27 mouse cellular contexts compared by ENCODE assay signal in genomic region chr17:43874417-43874816, GRCm38 (mm10).
"Had no signal": no experiment of that assay in that cellular context is flagged by ENCODE, and none has a peak within 500 bp of the region (broad histone marks: within the 10 kb centered on the region; RNA-seq: fewer than 3 reads in every experiment).

No protein-coding gene starts in this region.

- H3K4me1 ChIP-seq: embryonic facial prominence, embryonic 10.5 days; embryonic facial prominence, embryonic 12.5 days; embryonic facial prominence, embryonic 13.5 days; embryonic facial prominence, embryonic 15.5 days; forebrain, embryonic 10.5 days; forebrain, embryonic 12.5 days; forebrain, embryonic 13.5 days; forebrain, embryonic 15.5 days had no signal

- H3K36me3 ChIP-seq: embryonic facial prominence, embryonic 10.5 days; embryonic facial prominence, embryonic 12.5 days; embryonic facial prominence, embryonic 13.5 days; embryonic facial prominence, embryonic 15.5 days; forebrain, embryonic 10.5 days; forebrain, embryonic 12.5 days; forebrain, embryonic 15.5 days had no signal

- H3K9ac ChIP-seq: embryonic facial prominence, embryonic 12.5 days; embryonic facial prominence, embryonic 13.5 days; embryonic facial prominence, embryonic 15.5 days; forebrain, embryonic 12.5 days; forebrain, embryonic 13.5 days; forebrain, embryonic 15.5 days; forebrain, postnatal 0 days had no signal

- H3K4me2 ChIP-seq: embryonic facial prominence, embryonic 12.5 days; embryonic facial prominence, embryonic 13.5 days; embryonic facial prominence, embryonic 15.5 days; forebrain, embryonic 12.5 days; forebrain, embryonic 13.5 days; forebrain, embryonic 15.5 days had no signal

- H3K27ac ChIP-seq: embryonic facial prominence, embryonic 10.5 days; embryonic facial prominence, embryonic 12.5 days; embryonic facial prominence, embryonic 13.5 days; embryonic facial prominence, embryonic 15.5 days; forebrain, embryonic 10.5 days; forebrain, embryonic 12.5 days; forebrain, embryonic 13.5 days; forebrain, embryonic 15.5 days; gastrocnemius, adult 2 months had no signal

- H3K9me3 ChIP-seq: embryonic facial prominence, embryonic 10.5 days; embryonic facial prominence, embryonic 12.5 days; embryonic facial prominence, embryonic 13.5 days; embryonic facial prominence, embryonic 15.5 days; forebrain, embryonic 10.5 days; forebrain, embryonic 12.5 days; forebrain, embryonic 13.5 days; forebrain, embryonic 15.5 days had no signal

- H3K4me3 ChIP-seq: embryonic facial prominence, embryonic 10.5 days; embryonic facial prominence, embryonic 12.5 days; embryonic facial prominence, embryonic 13.5 days; embryonic facial prominence, embryonic 15.5 days; erythroblast, embryonic 14.5 days; forebrain, embryonic 10.5 days; forebrain, embryonic 12.5 days; forebrain, embryonic 13.5 days; forebrain, embryonic 15.5 days; gastrocnemius, adult 2 months had no signal

- H3K27me3 ChIP-seq: embryonic facial prominence, embryonic 12.5 days; embryonic facial prominence, embryonic 13.5 days; embryonic facial prominence, embryonic 15.5 days; forebrain, embryonic 12.5 days; forebrain, embryonic 13.5 days; forebrain, embryonic 15.5 days had no signal

- DNase-seq: cerebellum, adult 18-20 months; cerebellum, adult 2 months; cerebellum, adult 8-10 months; cerebellum, adult 9-10 months; cerebellum, adult 9-11 months; cerebellum, postnatal 10 days; cerebellum, postnatal 14 days; cerebellum, postnatal 25 days; cerebellum, postnatal 36 days; embryo, embryonic 11 days; forebrain, postnatal 0 days; gastrocnemius, adult 2 months; gastrocnemius, postnatal 10 days; gastrocnemius, postnatal 14 days; gastrocnemius, postnatal 25 days; gastrocnemius, postnatal 36 days had no signal

- ATAC-seq: forebrain, embryonic 13.5 days; forebrain, embryonic 14.5 days; forebrain, embryonic 15.5 days; forebrain, embryonic 16.5 days; forebrain, postnatal 0 days had no signal
